Mouse (Mus musculus): ENCODE results near the gene Cox19.

Cox19 gene

GRCm38 (mm10) chr5:139313536-139313935 lies 37.7 kb downstream of the Cox19 start:
- in situ Hi-C loops (cut with MboI; ENCODE audit: unreplicated experiment in 2 of 2): no loop called here

- in situ Hi-C loops (cut with MboI; ENCODE audit: unreplicated experiment in 2 of 2): no loop called here
Observed at GRCm38 (mm10) chr5:139311822-139312221, 39.4 kb downstream of the Cox19 start.

GRCm38 (mm10) chr5:139310477-139310876 lies 40.7 kb downstream of the Cox19 start:
- in situ Hi-C loops (cut with MboI; ENCODE audit: unreplicated experiment in 2 of 2): no loop called here

- in situ Hi-C loops (cut with MboI; ENCODE audit: unreplicated experiment in 2 of 2): no loop called here
Observed at GRCm38 (mm10) chr5:139309946-139310345, 41.3 kb downstream of the Cox19 start.

GRCm38 (mm10) chr5:139303646-139304061 lies 47.6 kb downstream of the Cox19 start:
- in situ Hi-C loops (cut with MboI; ENCODE audit: unreplicated experiment in 2 of 2): no loop called here

GRCm38 (mm10) chr5:139302101-139302500 lies 49.1 kb downstream of the Cox19 start:
- in situ Hi-C loops (cut with MboI; ENCODE audit: unreplicated experiment in 2 of 2): no loop called here

- in situ Hi-C loops (cut with MboI; ENCODE audit: unreplicated experiment in 2 of 2): no loop called here
Observed at GRCm38 (mm10) chr5:139297745-139298144, 53.5 kb downstream of the Cox19 start.

GRCm38 (mm10) chr5:139297092-139297491 lies 54.1 kb downstream of the Cox19 start:
- in situ Hi-C loops (cut with MboI; ENCODE audit: unreplicated experiment in 2 of 2): no loop called here

GRCm38 (mm10) chr5:139294089-139294488 lies 57.1 kb downstream of the Cox19 start:
- in situ Hi-C loops (cut with MboI; ENCODE audit: unreplicated experiment in 2 of 2): no loop called here

- in situ Hi-C loops (cut with MboI; ENCODE audit: unreplicated experiment in 2 of 2): no loop called here
Observed at GRCm38 (mm10) chr5:139291811-139292560, 59.2 kb downstream of the Cox19 start.

- in situ Hi-C loops (cut with MboI; ENCODE audit: unreplicated experiment in 2 of 2): no loop called here
Observed at GRCm38 (mm10) chr5:139290467-139291259, 60.6 kb downstream of the Cox19 start.

GRCm38 (mm10) chr5:139288591-139288990 lies 62.6 kb downstream of the Cox19 start:
- in situ Hi-C loops (cut with MboI; ENCODE audit: unreplicated experiment in 2 of 2): no loop called here

- in situ Hi-C loops (cut with MboI; ENCODE audit: unreplicated experiment in 2 of 2): no loop called here
Observed at GRCm38 (mm10) chr5:139287787-139288186, 63.4 kb downstream of the Cox19 start.

- in situ Hi-C loops (cut with MboI; ENCODE audit: unreplicated experiment in 2 of 2): no loop called here
Observed at GRCm38 (mm10) chr5:139287099-139287498, 64.1 kb downstream of the Cox19 start.

Data from v-Abl transformed pro-B cells (cell line).